8 mouse cellular contexts compared by ENCODE assay signal in genomic region chr1:36095423-36096272, GRCm38 (mm10). TPM values are rescaled to one million over a fixed set of nuclear protein-coding genes. Genes with fewer than 3 reads are reported as not detected.
A peak's percentile ranks its signal among the peaks of the same experiment; 100 is the strongest.
DNase-seq lines count a peak whose midpoint lies in the region; TF ChIP-seq lines count a peak whose summit lies in the region.

No protein-coding gene starts in this region.

- H3K27ac ChIP-seq in layer of hippocampus, adult 2 months, result no peak overlapping the region

- peak; percentile 77 to 85 for DNase-seq in cerebellum, postnatal 10 days
- no peak for DNase-seq in cerebellum, adult 11 months
- peak; percentile 65 for DNase-seq in urinary bladder, postnatal 14 days (ENCODE audit: low spot score)
- DNase-seq in urinary bladder, adult 18-20 months (ENCODE audit: low spot score in 2 of 2), result no peak
- DNase-seq in layer of hippocampus, adult 2 months (ENCODE audit: low spot score in 2 of 2), result peak; percentile 96 to 97
- peak; percentile 47 to 60 for DNase-seq in lung, adult 18-20 months
- DNase-seq in spleen, postnatal 14 days (ENCODE audit: low spot score in 2 of 2), result peak; percentile 44
- DNase-seq in thymus, adult 18-20 months, result no peak

- no peak for TF ChIP-seq CTCF in layer of hippocampus, adult 2 months (conservative IDR thresholded peaks at IDR 0.05)

- no peak overlapping the region for H3K4me3 ChIP-seq in layer of hippocampus, adult 2 months

RNA-seq across cellular contexts. Expression of gene Hs6st1, which starts 27.4 kb away (rescaled TPM):
- 10 to 100 TPM; 37.7 to 38.3 TPM for total RNA-seq in layer of hippocampus, adult 2 months (2021)

Comparison
In these comparisons a context has a peak if more than half of its experiments do, and no peak if none do; other contexts are left out.
1. DNase-seq: peak in cerebellum, postnatal 10 days (2 of 2), urinary bladder, postnatal 14 days (single experiment), layer of hippocampus, adult 2 months (2 of 2), lung, adult 18-20 months (2 of 2) and spleen, postnatal 14 days (2 of 2); none in cerebellum, adult 11 months (single experiment), urinary bladder, adult 18-20 months (0 of 2) and thymus, adult 18-20 months (0 of 2).